Mouse (Mus musculus): ENCODE measurements around the gene Gm20388. TPM values are rescaled to one million over a fixed set of nuclear protein-coding genes. Genes with fewer than 3 reads are reported as not detected.
"Not testable (repeated sequence)": the region's sequence is repeated elsewhere in the genome, so short reads cannot be mapped to it uniquely, and the experiment has no call there.

Gene Gm20388
- total RNA-seq, 2 experiments from 2014 or later: 6.8 to 7.8 TPM

DNA sequence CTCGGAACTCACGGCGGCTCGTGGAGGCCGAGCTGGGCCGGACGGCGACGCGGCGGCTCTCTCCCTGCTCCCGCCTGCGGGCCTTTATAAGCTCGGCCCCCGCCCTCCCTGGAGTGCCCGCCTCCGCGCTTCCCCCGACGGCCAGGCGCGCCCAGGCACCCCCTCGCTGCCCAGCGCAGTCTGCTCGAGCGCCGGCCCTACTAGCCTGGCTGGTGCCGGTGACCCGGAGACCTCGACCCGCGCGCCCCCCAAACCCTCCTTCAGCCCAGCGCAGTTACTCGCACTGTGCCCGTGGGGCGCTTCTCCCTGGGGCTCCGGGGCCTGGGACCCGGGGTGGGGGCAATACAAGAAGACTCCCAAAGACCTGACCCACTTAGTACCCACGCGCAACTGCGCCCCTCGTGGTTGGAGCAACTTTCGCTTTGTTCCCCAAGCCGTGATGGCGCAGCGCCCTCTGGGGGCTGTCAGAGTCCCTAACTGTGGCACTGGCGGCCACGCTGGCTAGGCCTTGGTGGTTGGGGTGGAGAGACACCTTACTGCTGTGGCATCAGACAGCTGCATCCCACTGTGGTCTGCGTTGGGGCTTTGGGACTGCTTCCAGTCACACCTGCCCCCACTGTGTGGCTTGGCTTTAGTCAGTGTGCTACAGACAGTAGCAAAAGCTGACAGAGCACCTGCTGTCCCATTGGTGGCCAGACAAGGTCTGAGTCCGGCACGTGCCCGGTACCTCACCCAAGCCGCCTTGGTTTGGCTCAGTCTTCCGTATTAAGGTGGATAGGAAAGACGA is 2640.8 kb downstream of the Gm20388 start, which contains the start of gene Piezo1:
Piezo1 (minus strand) TSS at position 65 of the 787 bp plus-strand sequence.
- intact Hi-C loops (cut with DNase I): loop anchor here (1.0 kb wide), 1 partner anchor 50 kb away; no protein-coding TSS in a partner anchor
- peak; percentile 92 to 97 for DNase-seq

DNA sequence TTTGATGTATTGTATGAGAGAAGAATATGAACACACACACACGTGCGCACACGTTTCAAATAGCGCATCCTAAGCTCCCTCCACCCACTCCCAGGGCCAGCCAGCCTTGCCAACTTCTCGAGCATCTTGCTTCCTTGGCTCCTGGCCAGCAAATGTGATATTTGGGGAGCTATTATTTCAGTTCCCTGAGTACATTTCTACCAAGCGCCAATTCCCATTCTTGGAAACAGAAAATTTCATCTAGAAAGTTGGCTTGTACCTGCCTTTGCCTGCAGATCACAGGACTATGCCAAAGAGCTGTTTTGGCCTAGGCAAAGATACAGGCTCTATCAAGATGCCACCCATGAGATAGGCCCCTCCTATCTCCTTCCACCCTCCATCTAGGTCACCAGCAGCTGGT is 2644.1 kb downstream of the Gm20388 start:
- DNase-seq: no peak
- intact Hi-C loops (cut with DNase I): no loop called here

DNA sequence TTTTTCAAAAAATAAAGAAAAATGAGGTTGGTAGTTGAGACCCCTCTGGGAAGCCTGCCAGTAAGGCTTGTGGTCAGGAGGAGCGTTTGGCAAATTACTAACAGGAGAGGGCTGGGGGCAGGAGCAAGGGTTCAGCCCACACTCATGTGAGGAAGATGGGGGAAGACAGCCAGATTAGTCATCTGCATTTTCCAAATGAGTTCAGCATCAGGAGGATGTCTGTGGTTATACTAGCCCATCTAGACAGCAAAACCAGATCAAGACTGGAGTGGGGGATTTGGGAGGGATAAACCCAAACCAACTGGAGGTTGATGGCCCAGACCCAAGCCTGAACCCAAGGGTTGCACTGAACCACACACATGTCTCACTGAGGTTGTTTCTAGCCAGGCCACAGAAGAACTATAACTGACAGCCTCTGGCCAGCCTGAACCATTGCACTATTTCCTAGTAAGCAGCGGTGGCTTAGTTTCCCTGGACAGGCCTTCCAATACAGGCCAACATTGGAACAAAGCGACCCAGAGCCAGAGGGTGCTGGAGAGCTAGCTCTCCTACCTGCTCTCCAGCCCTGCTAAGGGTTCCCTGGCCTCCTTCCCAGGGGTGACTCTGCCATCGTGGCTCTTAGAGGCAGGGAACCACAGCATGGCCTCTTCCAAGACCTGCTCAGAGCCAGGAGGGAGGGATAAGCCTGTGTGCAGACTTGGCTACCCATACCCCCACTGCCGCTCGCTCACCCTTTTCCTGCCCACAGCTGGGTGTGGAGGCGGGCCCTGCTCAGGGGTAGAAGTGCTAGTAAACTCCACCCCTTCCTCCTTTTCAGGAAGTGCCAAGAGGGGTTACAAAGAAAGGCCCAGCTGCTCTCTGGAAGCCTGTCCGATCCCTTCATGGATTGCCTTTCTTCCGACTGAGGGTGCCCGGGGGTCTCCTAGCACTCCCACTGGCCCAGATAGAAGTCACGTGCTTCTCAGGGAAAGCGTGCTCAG is 2645.7 kb downstream of the Gm20388 start:
- peak; percentile 43 to 47 for DNase-seq
- intact Hi-C loops (cut with DNase I): no loop called here

DNA sequence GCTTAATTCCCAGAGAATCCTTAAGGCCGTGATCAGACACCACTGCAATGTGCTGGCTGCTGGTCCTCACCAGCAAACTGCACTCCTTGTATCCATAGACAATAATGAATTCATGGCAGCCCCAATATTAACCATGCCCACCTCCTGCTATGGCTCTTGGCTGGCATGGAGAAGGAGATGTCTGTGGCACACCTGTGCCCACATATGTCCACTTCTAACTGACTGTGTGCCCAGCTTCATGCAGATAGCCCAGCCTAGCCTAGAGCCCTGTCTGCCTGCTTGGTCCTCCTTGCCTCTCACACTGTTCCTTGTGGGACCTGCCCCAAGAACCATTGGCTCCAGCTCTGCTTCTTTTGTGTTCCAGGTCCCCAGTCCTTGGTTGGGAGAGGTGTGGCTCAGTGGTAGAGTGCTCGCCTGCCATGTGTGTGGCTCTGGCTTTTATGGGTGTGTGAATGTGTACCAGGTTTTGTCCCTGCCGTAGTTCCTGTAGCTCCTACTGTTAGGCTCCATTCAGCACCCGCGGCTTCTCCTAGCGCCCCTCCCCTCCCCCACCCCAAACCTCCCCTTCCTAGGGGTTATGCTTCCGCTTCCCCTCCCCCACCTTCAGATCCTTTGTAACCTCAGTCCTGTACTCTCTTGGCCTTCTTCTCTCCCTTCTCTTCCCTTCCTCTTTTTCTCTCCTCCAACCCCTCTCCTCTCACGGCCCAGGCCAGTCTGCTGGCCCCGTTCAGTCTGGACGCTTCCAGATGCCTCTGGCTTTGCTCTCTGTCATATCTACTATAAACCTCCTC is 2646.8 kb downstream of the Gm20388 start:
- DNase-seq: no peak
- intact Hi-C loops (cut with DNase I): no loop called here

DNA sequence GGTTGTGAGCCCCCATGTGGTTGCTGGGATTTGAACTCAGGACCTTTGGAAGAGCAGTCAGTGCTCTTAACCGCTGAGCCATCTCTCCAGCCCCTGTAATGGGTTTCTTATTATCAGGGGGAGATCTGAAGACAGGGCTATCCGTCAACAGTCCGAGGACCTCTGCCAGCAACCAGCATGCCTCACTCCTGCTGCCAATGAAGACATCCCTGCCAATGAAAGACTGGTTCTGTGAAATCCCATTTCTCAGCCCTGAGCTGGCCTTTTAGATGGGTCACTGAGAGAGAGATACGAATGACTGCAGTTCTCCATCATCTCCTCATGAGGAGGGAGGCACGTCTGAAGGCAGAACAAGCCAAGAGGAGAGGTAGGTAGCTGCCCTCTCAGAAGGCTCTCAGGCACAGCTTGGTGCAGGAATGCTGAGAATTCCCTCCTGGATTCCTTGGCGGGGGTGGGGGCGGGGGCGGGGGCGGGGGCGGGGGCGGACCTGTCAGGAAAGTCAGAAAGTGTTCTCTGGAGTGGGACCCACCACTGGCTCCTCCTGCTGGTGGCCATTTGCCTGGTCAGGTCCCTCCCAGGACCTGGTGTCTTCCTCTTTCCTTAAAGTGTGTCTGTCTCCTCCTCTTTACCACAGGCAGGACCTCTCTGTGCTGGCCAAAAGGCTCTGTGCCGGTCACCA is 2648.2 kb downstream of the Gm20388 start:
- intact Hi-C loops (cut with DNase I): no loop called here
- no peak for DNase-seq

DNA sequence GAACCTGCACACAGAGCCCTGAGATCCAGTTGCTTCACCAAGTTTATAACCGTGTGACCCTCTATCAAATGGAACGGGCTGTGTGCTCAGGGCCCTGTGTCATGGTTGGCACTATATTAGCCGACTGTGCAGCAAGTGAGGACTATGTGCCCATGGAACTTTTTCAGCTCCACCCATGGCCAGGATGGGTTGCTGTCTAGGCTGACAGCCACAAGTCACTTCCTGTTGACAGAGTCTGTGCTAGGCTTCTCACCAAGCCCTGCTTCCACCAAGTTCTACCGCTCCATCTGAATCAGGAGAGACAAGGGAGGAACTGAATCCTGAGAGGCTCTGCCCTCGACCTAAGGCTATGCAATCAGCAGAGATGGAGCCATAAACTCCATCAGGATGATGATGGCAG is 2650.6 kb downstream of the Gm20388 start:
- intact Hi-C loops (cut with DNase I): no loop called here
- no peak for DNase-seq

- intact Hi-C loops (cut with DNase I): no loop called here
- no peak for DNase-seq
These were observed 2654.0 kb downstream of the Gm20388 start for GRCm38 (mm10) chr8:122564363-122565352.

DNA sequence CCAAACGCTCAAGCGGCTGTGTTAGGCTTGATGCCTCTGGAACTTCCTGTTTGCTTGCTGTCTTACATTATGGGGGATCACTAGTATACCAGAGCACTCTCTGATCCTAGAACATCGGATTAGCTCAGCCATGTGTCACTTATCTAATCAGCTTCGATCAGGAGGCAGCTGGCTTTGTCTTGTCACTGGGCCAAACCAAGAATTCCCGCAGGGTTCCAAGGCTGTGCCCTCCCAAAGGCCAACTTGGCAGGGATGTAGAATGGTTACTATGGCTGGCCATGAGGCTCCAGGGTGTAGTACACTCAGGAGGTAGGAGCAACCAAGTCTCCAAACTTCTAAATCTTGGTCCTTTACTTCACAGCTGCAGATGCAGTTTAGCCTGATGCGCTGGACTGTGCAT is 2656.1 kb downstream of the Gm20388 start:
- no peak for DNase-seq
- intact Hi-C loops (cut with DNase I): no loop called here

GRCm38 (mm10) chr8:122567361-122568108 is 2656.9 kb downstream of the Gm20388 start, which contains the start of gene Cdt1:
Gene Cdt1 (plus strand): TSS chr8:122568015.
- intact Hi-C loops (cut with DNase I): no loop called here
- peak; percentile 91 to 94 for DNase-seq

DNA sequence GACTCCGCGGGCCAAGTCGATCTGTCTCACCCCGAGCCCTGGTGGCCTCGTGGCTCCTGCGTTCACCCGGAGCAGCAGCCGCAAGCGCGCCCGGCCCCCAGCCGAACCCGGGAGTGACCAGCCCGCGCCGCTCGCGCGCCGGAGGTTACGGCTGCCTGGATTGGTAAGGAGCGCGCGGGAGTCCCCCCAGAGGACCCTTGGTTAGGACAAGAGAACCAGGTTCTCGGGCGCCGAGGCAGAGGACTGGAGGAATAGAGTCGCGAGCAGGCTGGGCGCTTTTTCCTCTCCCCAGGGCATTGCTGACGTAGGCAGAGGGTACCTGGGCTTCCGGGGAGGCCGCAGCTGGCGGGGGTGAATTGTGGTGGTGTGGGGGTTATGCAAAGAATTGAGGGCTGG is 2657.5 kb downstream of the Gm20388 start:
- intact Hi-C loops (cut with DNase I): no loop called here
- DNase-seq: no peak

GRCm38 (mm10) chr8:122568881-122569309 is 2658.3 kb downstream of the Gm20388 start:
- no peak for DNase-seq
- intact Hi-C loops (cut with DNase I): no loop called here

GRCm38 (mm10) chr8:122569329-122569728 is 2658.7 kb downstream of the Gm20388 start:
- intact Hi-C loops (cut with DNase I): no loop called here
- DNase-seq: no peak

DNA sequence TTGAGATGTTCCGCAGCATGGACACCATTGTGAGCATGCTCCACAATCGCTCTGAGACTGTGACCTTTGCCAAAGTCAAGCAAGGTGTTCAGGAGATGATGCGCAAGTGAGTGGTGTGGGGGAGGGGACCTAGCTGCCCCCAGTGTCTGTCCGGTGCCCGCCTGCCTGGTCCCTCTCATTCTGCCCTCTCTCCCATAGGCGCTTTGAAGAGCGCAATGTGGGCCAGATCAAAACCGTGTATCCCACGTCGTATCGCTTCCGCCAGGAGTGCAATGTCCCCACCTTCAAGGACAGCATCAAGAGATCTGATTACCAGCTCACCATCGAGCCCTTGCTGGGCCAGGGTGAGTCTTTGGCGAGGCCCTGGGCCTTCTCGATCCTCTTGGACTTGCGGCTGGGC is 2659.4 kb downstream of the Gm20388 start:
- intact Hi-C loops (cut with DNase I): no loop called here
- DNase-seq: no peak

- DNase-seq: no peak
- intact Hi-C loops (cut with DNase I): no loop called here
These were observed 2660.5 kb downstream of the Gm20388 start for GRCm38 (mm10) chr8:122571153-122571552.

DNA sequence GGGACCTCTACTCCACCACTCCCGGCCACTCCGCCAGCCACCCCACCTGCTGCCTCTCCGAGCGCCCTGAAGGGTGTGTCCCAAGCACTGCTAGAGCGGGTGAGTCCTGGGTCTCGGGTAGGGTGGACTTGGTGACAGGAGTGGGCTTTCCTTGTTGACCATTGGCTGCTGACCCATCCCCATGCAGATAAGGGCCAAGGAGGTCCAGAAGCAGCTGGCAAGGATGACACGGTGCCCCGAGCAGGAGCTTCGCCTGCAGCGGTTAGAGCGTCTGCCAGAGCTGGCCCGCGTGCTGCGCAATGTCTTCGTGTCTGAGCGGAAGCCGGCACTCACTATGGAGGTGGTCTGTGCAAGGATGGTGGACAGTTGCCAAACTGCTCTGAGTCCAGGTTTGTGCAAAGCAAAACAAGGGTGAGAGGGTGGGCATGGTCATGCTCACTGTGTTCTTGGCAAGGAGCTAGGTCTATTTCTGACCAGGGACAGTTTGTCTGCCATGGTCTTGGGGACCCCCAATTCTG is 2661.2 kb downstream of the Gm20388 start:
- intact Hi-C loops (cut with DNase I): no loop called here

GRCm38 (mm10) chr8:122572751-122573150 is 2662.1 kb downstream of the Gm20388 start:
- no peak for DNase-seq
- intact Hi-C loops (cut with DNase I): no loop called here

More for the DNA sequence above, 2661.2 kb downstream of the Gm20388 start:
- DNase-seq: no peak

DNA sequence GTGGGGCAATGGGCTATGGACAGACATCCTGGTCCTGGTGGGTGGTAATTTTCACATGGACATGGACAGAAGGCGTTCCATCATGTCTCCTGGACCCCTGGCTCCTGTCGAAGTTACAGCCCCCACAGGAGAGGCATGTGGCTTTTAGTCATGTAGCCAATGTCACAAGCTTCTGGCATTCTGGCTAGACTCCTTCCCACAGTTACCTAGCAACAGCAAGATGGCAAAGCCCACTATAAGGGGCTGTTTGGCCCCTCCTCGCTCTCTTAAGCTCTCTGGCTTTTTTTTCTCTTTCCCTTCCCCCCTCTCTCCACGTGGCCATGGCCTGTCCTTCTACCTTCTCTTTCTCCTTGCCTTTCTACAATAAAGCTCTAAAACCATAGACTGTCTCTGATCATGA is 2662.5 kb downstream of the Gm20388 start:
- intact Hi-C loops (cut with DNase I); DNase-seq: not testable (repeated sequence)

GRCm38 (mm10) chr8:122573577-122573976 is 2662.9 kb downstream of the Gm20388 start:
- intact Hi-C loops (cut with DNase I): no loop called here

More at GRCm38 (mm10) chr8:122573577-122573976, 2662.9 kb downstream of the Gm20388 start:
- DNase-seq: no peak
